Mouse (Mus musculus) kidney, embryonic 15.5 days (tissue): ENCODE data around the gene Lpcat4. TPM values are rescaled to one million over a fixed set of nuclear protein-coding genes. Genes with fewer than 3 reads are reported as not detected.

Experiments
- ATAC-seq: fragments of 200-750 bp; cut with Nextera tagmentation; replicated peaks from 2 replicates; pipeline ENCODE4 v1.8.0; 2017; ENCODE audit warnings: moderate TSS enrichment; ENCODE audit not compliant: low FRiP score
- H3K27ac ChIP-seq: fragments of 300-500 bp; sonication (generic); 2 replicates; pipeline ENCODE4 v1.5.1; 2015; ENCODE audit warnings: mild to moderate bottlenecking, inconsistent platforms
- H3K27me3 ChIP-seq: fragments of 300-500 bp; sonication (generic); 2 replicates; pipeline ENCODE4 v1.6.1; 2015; ENCODE audit warnings: inconsistent platforms
- H3K36me3 ChIP-seq: fragments of 300-500 bp; sonication (generic); 2 replicates; pipeline ENCODE4 v1.6.1; 2015; ENCODE audit warnings: inconsistent platforms
- H3K4me1 ChIP-seq: fragments of 300-500 bp; sonication (generic); 2 replicates; pipeline ENCODE4 v1.6.1; 2015; ENCODE audit warnings: inconsistent platforms
- H3K4me2 ChIP-seq: fragments of 300-500 bp; sonication (generic); 2 replicates; pipeline ENCODE4 v1.6.1; 2015; ENCODE audit warnings: moderate library complexity, mild to moderate bottlenecking, inconsistent platforms
- H3K4me3 ChIP-seq: fragments of 300-500 bp; sonication (generic); replicated peaks from 2 replicates; pipeline ENCODE4 v1.5.1; 2015; ENCODE audit warnings: mild to moderate bottlenecking, inconsistent platforms
- H3K9ac ChIP-seq: fragments of 300-500 bp; sonication (generic); 2 replicates; pipeline ENCODE4 v1.6.1; 2015; ENCODE audit warnings: mild to moderate bottlenecking, inconsistent platforms
- H3K9me3 ChIP-seq: fragments of 300-500 bp; sonication (generic); replicated peaks from 2 replicates; pipeline ENCODE4 v1.6.1; 2016; ENCODE audit warnings: inconsistent platforms
- WGBS: fragments of 180-500 bp; shearing (Covaris S2); methylation state at CpG from one replicate; pipeline ENCODE4 v1.1.7; 2015; ENCODE audit warnings: mixed read lengths; 5-methylcytosine and 5-hydroxymethylcytosine counted together
- polyA plus RNA-seq: library from polyadenylated mRNA; unstranded; fragments of >200 nt; fragmentation: Nextera tagmentation; extraction: Ambion mirVana; gene quantifications from 2 replicates; pipeline ENCODE4 v1.2.1, GENCODE M21; 2015

Gene Lpcat4
- polyA plus RNA-seq, 1 experiment from 2014 or later: 25.7 TPM

GRCm38 (mm10) chr2:112262779-112263295, 23.6 kb downstream of the Lpcat4 start:
- peak overlapping the region; percentile 70 for H3K4me2 ChIP-seq
- peak overlapping the region; percentile 76 for H3K4me3 ChIP-seq
- 30% methylated on average over 4 of the region's 4 CpGs for WGBS
- no peaks in the 10 kb centered on the region for H3K36me3 ChIP-seq
- no peak for ATAC-seq
- H3K9me3 ChIP-seq: no peaks in the 10 kb centered on the region
- H3K4me1 ChIP-seq: peaks cover 26% of the 10 kb centered on the region
- peak overlapping the region; percentile 70 for H3K9ac ChIP-seq
- H3K27me3 ChIP-seq: no peaks in the 10 kb centered on the region
- H3K27ac ChIP-seq: peak overlapping the region; percentile 85; the same call in 1 of the 2 replicates

- peaks cover 29% of the 10 kb centered on the region for H3K4me1 ChIP-seq
- no peak overlapping the region for H3K27ac ChIP-seq
- WGBS: 76% methylated on average over 4 of the region's 4 CpGs
- no peaks in the 10 kb centered on the region for H3K9me3 ChIP-seq
- H3K9ac ChIP-seq: no peak overlapping the region
- no peak overlapping the region for H3K4me3 ChIP-seq
- no peak for ATAC-seq
- no peaks in the 10 kb centered on the region for H3K36me3 ChIP-seq
- H3K4me2 ChIP-seq: no peak overlapping the region
- no peaks in the 10 kb centered on the region for H3K27me3 ChIP-seq
Observed at GRCm38 (mm10) chr2:112264364-112264763, 25.1 kb downstream of the Lpcat4 start.

DNA sequence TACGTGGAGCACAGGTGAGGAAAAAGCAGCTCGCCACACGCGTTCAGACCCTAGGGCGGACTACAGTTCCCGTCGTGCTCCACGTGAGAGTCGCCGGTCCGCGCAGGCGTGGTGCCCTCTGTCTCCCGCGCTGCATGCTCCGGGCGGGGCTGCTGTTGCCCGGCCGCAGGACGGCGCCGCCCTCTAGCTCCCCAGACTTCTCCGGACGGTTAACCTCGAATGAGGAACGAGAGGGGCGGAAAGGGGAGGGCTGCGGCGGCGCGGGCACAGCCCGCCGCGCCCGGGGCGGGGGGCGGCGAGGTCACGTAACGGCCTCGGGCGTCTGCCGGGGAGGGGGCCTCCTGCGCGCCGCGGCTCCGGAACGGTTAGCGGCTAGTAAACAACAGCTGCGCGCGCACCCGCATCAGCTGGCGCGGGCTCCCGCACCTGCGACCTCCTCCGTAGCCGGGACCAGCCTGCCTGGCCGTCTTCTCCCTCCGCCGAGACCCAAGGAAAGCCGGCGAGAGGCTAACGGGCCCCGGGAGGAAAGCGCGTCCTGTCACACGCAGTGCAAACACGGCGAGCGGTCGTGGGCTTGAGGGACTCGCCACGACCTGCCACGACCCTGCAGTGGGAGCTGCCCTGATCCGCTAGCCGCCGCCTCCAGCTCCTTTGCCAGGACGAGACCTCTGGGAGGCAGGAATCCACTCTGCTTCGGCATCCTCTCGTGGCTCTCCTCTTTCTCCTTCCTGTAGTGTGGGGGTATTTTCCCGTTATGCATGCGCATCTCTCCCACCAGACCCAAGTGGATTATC, 26.4 kb downstream of the Lpcat4 start, which contains the start of gene Slc12a6:
Slc12a6 (plus strand) TSS at position 378 of the 794 bp plus-strand sequence.
- H3K27ac ChIP-seq: peak within 1 kb of the TSS; percentile 91
- H3K9me3 ChIP-seq: no peaks in the 10 kb centered on the region
- H3K27me3 ChIP-seq: no peaks in the 10 kb centered on the region
- peak; percentile 96 for ATAC-seq
- peak within 1 kb of the TSS; percentile 78 for H3K4me2 ChIP-seq
- H3K9ac ChIP-seq: peak within 1 kb of the TSS; percentile 65
- under 1% methylated on average over 84 of the region's 85 CpGs for WGBS
- peak within 1 kb of the TSS; percentile 89 for H3K4me3 ChIP-seq
- H3K4me1 ChIP-seq: peaks cover 31% of the 10 kb centered on the region
- H3K36me3 ChIP-seq: no peaks in the 10 kb centered on the region

DNA sequence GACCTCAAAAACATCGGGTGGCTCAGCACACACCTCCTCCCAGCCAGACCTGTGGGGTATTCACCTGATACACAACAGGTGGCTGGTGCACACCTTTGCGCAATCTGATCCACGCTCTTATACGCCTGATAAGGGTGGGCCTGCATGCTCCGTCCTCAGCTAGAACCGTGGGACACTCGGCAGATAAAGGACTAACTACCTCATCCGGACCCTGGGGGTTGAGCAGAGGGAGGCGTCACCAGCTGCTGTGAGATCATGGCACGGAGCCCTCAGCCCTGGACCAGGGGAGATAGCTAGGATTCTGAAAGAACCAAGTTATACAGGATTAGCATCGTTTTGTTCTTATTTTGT, 26.9 kb downstream of the Lpcat4 start, which contains the start of gene Gm21985:
Gm21985 (plus strand) TSS at position 73 of the 351 bp plus-strand sequence.
- Histone ChIP-seq H3K27me3 (no peaks in the 10 kb centered on the region), H3K9me3 (no peaks in the 10 kb centered on the region), H3K36me3 (no peaks in the 10 kb centered on the region), H3K9ac (peak within 1 kb of the TSS; percentile 65), H3K4me1 (peaks cover 31% of the 10 kb centered on the region), H3K4me3 (peak within 1 kb of the TSS; percentile 89), H3K4me2 (peak within 1 kb of the TSS; percentile 78), H3K27ac (peak within 1 kb of the TSS; percentile 91)
- peak; percentile 31 for ATAC-seq
- WGBS: 1% methylated on average over 11 of the region's 11 CpGs

DNA sequence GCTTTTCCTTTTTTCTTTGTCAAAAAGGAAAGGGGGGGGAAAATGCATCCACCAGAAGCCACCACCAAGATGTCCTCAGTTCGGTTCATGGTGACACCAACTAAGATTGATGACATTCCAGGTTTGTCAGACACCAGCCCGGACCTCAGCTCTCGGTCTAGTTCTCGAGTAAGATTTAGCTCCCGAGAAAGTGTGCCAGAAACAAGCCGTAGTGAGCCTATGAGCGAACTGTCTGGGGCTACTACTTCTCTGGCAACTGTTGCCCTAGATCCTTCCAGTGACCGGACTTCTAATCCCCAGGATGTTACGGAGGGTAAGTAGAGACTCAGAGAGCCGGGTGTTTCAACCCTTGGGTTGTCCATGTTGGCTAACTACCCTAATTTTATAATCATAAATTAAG, 27.5 kb downstream of the Lpcat4 start:
- peaks cover 31% of the 10 kb centered on the region for H3K4me1 ChIP-seq
- no peak for ATAC-seq
- H3K4me3 ChIP-seq: peak overlapping the region; percentile 89
- H3K9ac ChIP-seq: peak overlapping the region; percentile 65; the same call in 1 of the 2 replicates
- H3K9me3 ChIP-seq: no peaks in the 10 kb centered on the region
- H3K36me3 ChIP-seq: no peaks in the 10 kb centered on the region
- 20% methylated on average over 10 of the region's 10 CpGs for WGBS
- H3K27ac ChIP-seq: peak overlapping the region; percentile 91; the same call in 1 of the 2 replicates
- peak overlapping the region; percentile 78 for H3K4me2 ChIP-seq
- H3K27me3 ChIP-seq: no peaks in the 10 kb centered on the region

- H3K9ac ChIP-seq: no peak overlapping the region
- H3K4me3 ChIP-seq: peak overlapping the region; percentile 89
- peak overlapping the region; percentile 78 for H3K4me2 ChIP-seq
- H3K9me3 ChIP-seq: no peaks in the 10 kb centered on the region
- H3K4me1 ChIP-seq: peaks cover 28% of the 10 kb centered on the region
- WGBS: 62% methylated on average over 8 of the region's 8 CpGs
- no peak for ATAC-seq
- H3K27me3 ChIP-seq: no peaks in the 10 kb centered on the region
- H3K36me3 ChIP-seq: no peaks in the 10 kb centered on the region
- H3K27ac ChIP-seq: no peak overlapping the region
Observed at GRCm38 (mm10) chr2:112267547-112268269, 28.4 kb downstream of the Lpcat4 start.

DNA sequence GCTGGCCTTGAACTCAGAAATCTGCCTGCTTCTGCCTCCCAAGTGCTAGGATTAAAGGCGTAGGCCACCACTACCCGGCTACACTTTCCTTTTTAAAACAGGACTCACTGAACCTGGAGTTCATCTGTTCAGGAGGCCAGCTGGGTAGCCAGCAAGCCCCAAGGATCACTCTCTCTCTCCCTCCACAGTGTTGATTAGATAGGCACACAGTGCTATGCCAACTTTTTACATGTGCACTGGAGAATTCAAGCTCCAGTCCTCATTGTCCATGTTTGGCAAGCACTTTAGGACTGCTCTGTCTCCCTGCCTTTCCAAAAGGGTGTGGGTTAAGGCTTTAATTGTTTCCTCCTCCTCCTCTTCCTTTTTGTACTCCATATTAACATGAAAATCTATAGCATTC, 30.7 kb downstream of the Lpcat4 start:
- Histone ChIP-seq H3K27ac (no peak overlapping the region), H3K27me3 (no peaks in the 10 kb centered on the region), H3K36me3 (0 out of 2 replicates have a peak, but pooled peaks cover 2% of the 10 kb centered on the region), H3K4me1 (peaks cover 15% of the 10 kb centered on the region), H3K4me3 (no peak overlapping the region), H3K4me2 (no peak overlapping the region), H3K9me3 (no peaks in the 10 kb centered on the region), H3K9ac (no peak overlapping the region)
- no peak for ATAC-seq
- WGBS: 90% methylated on average over 2 of the region's 2 CpGs

GRCm38 (mm10) chr2:112272909-112273308, 33.6 kb downstream of the Lpcat4 start:
- Histone ChIP-seq H3K4me1 (0 out of 2 replicates have a peak, but pooled peaks cover 5% of the 10 kb centered on the region), H3K9me3 (no peaks in the 10 kb centered on the region), H3K9ac (no peak overlapping the region), H3K4me3 (no peak overlapping the region), H3K27me3 (no peaks in the 10 kb centered on the region), H3K4me2 (no peak overlapping the region), H3K36me3 (0 out of 2 replicates have a peak, but pooled peaks cover 2% of the 10 kb centered on the region), H3K27ac (no peak overlapping the region)
- 87% methylated on average over 2 of the region's 2 CpGs for WGBS
- no peak for ATAC-seq

DNA sequence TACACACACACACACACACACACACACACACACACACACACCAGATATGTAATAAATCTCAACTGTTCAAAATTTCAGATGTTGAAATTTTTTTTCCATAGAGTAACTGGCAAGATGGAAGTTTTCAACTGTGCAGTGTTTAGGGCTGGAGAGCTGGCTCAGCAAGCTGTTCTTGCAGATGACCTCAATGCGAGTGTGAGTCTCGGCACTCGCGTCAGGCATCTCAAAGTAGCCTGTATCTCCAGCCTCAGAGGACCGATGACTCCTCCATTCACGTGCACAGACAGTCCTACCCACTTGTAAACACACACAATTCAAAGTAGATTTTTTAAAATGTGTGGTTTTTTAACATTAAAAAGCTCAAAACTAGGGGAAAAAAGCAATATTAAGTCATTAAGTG, 34.2 kb downstream of the Lpcat4 start:
- 93% methylated on average over 6 of the region's 6 CpGs for WGBS
- Histone ChIP-seq H3K27ac (no peak overlapping the region), H3K4me2 (no peak overlapping the region), H3K9ac (no peak overlapping the region), H3K36me3 (0 out of 2 replicates have a peak, but pooled peaks cover 2% of the 10 kb centered on the region), H3K9me3 (no peaks in the 10 kb centered on the region), H3K27me3 (no peaks in the 10 kb centered on the region), H3K4me3 (no peak overlapping the region), H3K4me1 (0 out of 2 replicates have a peak, but pooled peaks cover 2% of the 10 kb centered on the region)
- ATAC-seq: no peak

DNA sequence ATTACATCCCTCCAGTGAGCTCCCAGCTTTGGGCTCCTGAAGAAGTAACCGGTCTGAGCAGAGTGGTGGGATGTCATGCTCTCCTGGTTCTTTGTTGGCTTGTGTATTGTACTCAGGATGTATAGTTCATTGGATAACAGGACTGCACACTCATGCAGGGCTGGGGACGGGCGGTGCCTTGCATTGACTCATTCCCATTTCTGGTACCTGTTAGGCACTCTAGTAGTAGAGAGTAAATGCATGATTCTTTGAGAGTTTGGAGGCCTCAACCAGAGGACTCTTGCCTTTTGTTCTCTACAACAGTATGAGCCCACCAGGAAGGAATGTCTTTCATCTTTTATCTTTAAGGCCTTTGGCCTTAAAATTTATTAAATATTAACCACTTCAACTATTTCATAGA, 37.6 kb downstream of the Lpcat4 start:
- no peaks in the 10 kb centered on the region for H3K4me1 ChIP-seq
- H3K36me3 ChIP-seq: 0 out of 2 replicates have a peak, but pooled peaks cover 2% of the 10 kb centered on the region
- no peak overlapping the region for H3K27ac ChIP-seq
- no peak overlapping the region for H3K4me3 ChIP-seq
- no peaks in the 10 kb centered on the region for H3K27me3 ChIP-seq
- ATAC-seq: no peak; the same call in 1 of the 2 replicates
- WGBS: 82% methylated on average over 3 of the region's 3 CpGs
- H3K9me3 ChIP-seq: no peaks in the 10 kb centered on the region
- H3K9ac ChIP-seq: no peak overlapping the region
- H3K4me2 ChIP-seq: no peak overlapping the region

DNA sequence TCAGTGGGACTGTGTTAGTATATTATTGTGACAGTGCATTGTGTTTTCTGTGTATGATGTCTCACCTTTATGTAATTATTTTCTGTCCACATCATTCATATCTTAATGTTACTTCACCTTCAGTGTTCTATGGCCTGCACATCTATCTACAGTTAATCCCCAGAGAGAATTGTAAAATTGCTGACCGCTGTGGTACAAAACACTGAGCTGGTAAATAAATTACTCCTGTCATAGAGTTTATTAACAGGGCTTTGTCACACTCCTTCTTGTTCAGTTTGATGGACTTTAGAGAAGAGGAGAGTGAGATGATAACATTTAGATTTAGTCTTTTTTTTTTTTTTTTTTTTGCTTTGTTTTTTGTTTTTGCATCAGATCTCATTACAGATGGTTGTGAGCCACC, 43.6 kb downstream of the Lpcat4 start:
- Histone ChIP-seq H3K4me1 (peaks cover 5% of the 10 kb centered on the region; the same call in 1 of the 2 replicates), H3K4me2 (no peak overlapping the region), H3K9me3 (no peaks in the 10 kb centered on the region), H3K36me3 (no peaks in the 10 kb centered on the region), H3K4me3 (no peak overlapping the region), H3K9ac (no peak overlapping the region), H3K27ac (no peak overlapping the region), H3K27me3 (no peaks in the 10 kb centered on the region)
- no peak for ATAC-seq
- WGBS: 83% methylated on average over 1 of the region's 1 CpGs
